Mouse (Mus musculus): Measurements from ENCODE around the gene Ltc4s.

DNA sequence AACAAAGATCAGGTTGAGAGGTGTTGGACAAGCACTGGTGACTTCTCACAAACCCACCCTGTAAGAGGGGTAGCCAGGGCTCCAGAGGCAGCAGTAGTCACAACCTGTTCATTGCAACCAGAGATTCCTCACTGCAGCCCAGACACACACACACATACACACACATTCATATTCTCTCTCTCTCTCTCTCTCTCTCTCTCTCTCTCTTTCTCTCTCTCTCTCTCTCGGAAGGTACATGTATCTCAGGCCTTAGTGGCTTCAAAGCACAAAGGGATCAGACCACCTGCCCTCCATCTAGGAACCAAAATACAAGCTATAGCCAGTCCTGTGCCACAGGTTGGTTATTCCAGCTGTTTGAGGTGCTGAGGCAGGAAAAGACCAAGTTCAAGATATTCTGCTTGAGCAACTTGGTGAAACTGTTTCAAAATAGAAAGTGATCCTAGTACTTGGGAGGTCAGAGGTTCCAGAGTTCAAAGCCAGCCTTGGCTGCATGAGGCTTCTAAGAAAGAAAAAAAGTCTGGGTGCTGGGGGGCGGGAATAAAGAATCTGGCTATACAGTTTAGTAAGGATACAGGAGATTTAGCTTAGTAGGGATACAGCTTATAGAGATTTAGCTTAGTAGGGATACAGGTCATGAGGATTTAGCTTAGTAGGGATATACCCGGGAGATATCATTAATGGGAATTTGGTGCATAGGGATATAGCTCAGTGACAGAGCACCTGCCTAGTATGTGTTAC is 26.9 kb downstream of the Ltc4s start:
- TF ChIP-seq TAL1 (conservative IDR thresholded peaks at IDR 0.05; ENCODE audit: low read depth, low read length) (no peak), CTCF (IDR thresholded peaks at IDR 0.05; ENCODE audit: low read depth, low read length) (no peak), GATA1 (IDR thresholded peaks at IDR 0.05; ENCODE audit: borderline replicate concordance, low read length) (no peak), POLR2AphosphoS5 (IDR thresholded peaks at IDR 0.05; ENCODE audit: insufficient replicate concordance, low read depth, low read length) (no peak)
